Mouse (Mus musculus) embryo, embryonic 10 days (tissue): ENCODE measurements around the gene Ly6g5b.
"Not testable (repeated sequence)": the region's sequence is repeated elsewhere in the genome, so short reads cannot be mapped to it uniquely, and the experiment has no call there.

Source experiments
- DNase-seq: peaks from one replicate; pipeline ENCODE4 v3.0.0-alpha.2; 2015; ENCODE audit warnings: low spot score

The Ly6g5b gene

DNA sequence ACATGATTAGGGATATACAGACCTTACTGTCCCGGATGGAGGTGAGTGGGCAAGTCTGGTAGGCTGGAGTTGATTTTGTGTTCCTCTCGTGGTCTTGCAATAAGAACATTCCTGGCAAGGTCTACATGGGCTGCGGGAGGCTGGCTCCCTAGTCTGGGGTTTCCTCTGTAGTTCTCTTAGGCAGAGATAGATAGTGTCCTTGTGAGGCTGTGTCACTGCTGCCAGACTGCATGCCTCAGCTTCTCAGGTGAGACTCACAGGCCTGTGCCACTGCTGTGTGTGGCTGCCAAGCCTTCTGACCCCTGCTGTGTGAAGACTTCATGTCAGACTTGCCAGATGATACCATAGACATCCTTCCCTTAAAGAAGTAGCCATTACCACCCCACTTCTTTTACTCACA lies 24.0 kb upstream of the Ly6g5b start:
- no peak for DNase-seq

DNA sequence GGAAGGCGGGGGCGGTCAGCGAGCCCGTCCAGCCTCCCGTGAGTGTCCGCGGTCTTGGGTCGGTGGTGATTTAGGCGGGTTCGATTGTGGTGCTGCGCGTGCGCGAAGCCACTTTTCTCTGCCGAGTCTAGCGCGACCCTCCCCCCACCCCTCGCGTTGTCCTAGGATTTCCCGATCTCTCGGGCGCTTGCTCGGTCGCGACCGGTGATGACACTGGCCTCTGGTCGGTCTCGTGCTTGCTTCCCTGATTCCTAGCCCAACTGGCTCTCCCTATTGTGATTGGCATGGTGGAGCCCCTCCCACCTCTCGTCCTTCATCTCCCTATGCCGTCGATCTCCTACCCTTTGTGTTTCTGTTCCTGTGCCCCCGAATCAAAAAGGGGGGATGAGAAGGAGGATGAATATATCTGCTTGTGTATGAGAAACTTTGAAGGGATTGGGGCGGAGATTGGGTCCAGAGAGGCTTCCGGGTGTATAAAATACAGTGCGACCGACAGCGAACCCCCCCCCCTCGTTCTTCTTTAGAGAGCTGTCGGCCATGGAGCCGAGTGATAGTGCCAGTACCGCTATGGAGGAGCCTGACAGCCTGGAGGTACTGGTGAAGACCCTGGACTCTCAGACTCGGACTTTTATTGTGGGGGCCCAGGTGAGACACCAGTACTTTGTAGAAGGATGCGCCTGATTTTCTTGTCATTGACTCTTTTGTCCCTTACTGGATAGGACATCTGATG lies 20.5 kb upstream of the Ly6g5b start:
- no peak for DNase-seq

DNA sequence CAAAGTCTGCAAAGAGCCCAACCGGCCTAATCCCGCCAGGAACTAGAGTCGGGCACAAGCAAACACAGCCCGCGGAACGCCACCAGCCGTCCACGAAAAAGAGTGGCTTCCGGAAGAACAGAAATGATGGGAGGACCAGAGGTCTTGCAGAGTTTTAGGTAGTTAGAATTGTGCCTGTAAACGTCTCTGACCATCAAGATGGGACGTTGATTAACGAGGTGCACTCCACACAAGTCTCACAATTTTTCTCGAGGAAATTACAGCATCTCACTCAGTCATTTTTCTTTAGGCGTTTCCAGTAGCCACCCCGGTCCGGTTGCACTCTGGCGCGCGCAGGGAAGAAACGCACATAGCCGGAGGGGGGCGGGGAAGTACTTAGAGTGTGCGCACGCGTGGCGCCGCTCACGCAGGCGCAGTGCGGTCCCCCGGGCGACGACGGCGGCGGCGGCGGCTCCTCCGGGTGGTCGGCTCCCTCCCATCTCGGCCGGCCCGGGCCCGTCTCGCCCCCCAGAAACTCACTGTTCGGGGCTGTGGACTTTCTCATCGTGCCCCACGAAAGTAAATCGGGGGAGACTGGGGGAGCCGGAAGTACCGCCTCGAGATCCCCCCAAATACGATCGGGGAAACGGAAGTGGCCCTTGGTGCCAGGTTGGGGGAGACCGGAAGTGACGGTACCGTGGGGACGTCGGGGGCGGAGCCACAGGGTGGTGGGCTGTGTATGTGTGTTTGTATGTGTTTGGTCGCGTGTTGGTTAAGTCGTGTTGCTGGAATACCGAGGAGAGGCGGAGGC lies 19.8 kb upstream of the Ly6g5b start, which contains the start of gene Bag6:
Gene Bag6, plus strand, starts transcription at position 378 of the 790 bp plus-strand sequence.
- peak; percentile 94 for DNase-seq

DNA sequence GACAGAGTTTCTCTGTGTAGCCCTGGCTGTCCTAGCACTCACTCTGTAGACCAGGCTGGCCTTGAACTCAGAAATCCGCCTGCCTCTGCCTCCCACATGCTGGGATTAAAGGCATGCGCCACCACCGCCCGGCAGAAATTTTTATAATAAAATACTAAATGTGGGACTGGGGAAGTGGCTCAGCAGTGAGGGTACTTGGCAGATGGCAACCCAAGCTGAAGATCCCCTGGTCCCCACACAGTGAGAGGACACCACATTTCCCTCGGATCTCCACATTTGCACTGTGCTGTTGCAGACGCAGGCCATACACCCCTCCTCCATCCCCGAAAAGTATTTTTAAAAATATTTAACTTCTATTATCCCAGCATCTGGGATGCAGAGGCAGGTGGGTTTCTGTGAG lies 18.3 kb upstream of the Ly6g5b start:
- DNase-seq: no peak

GRCm38 (mm10) chr17:35132174-35132560 lies 16.9 kb upstream of the Ly6g5b start:
- DNase-seq: no peak

DNA sequence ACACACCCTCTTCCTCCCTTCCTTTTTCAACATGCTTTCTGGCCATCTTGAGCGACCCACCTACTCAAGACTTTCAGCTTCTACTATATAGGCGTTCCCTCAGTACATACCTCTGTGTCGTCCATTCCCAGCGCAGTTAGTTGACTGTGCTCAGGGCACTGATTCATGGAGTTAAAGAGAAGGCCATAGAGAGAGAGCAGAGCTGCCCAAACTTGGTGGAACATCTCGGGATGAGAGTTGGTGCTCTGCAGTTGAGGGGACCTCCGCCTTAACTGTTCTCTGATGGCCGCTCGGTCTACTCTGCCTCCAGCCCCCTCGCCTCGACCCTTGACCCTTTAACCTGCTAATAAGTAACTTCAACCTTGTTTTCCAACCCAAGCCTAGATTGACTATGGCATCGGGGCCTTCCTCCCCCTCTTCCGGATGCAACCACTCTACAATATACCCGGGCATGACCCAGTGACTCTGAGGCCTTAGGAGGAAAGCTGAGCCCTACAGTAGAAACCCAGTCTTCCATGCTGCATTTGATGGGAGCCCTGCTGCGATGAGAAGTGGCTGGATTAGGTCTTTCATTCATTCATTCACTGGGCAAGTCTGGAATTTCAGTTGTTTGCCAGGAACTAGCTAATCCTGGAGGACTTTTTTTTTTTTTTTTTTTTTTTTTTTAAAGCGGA lies 16.4 kb upstream of the Ly6g5b start, which contains the start of gene Apom:
Gene Apom, minus strand, starts transcription at position 551 of the 674 bp plus-strand sequence.
- DNase-seq: no peak

DNA sequence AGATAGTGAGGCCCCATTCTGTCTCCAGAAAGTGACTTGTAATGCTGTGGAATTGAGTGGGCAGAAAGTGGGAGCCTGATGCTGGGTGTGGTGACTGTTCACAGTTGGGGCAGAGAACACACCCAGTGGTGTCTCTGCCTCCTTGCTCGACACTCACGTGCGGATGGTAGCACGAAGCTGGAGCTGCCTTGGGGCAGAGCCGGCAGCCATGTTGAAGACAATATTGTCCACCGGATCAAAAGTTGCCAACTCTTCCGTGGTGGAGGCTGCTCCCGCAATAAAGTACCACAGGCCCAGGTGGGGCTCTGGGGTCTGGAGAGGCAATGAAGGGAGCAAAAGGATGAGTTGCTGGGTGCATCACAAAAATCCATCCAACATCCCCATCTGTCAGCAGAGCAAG lies 15.8 kb upstream of the Ly6g5b start:
- DNase-seq: no peak

GRCm38 (mm10) chr17:35128996-35129395 lies 13.8 kb upstream of the Ly6g5b start:
- DNase-seq: no peak

DNA sequence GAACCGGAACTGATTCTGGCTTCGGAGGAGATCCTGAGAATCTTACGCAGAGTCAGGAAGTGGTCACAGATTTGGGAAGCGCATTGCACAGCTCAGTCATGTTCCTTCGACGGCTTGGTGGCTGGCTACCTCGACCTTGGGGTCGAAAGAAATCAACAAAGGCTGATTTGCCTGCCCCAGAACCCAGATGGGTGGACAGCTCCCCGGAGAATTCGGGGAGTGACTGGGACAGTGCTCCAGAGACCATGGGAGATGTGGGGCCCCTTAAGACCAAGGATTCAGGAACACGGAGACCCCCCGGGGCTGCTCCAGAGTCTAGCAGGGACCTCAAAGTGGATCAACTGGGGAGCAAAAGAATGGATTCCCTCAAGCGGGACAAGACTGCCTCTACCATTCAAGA lies 11.8 kb upstream of the Ly6g5b start:
- no peak for DNase-seq

DNA sequence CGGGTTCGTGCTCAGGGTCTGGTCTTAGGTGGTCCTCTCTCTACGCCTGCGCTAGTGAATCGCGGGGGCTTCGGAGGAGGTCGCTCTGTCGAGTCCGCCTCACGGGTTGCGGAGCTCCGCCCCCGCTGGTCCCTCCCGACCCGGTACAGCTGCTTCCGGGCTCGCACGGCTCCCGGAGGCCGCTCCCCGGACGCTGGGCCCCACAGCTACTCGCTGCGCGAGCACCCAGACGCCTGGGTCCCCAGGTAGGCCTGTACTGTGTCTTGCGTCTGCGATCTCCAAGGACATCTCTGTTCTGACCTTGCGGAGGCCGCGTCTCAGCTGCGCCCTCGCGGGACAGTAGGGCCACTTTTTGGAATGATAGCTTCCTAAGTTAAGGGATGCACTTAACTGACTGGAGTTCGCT lies 11.0 kb upstream of the Ly6g5b start, which contains the start of gene D17H6S53E:
Gene D17H6S53E, plus strand, starts transcription at position 168 of the 406 bp plus-strand sequence.
- peak; percentile 81 for DNase-seq

DNA sequence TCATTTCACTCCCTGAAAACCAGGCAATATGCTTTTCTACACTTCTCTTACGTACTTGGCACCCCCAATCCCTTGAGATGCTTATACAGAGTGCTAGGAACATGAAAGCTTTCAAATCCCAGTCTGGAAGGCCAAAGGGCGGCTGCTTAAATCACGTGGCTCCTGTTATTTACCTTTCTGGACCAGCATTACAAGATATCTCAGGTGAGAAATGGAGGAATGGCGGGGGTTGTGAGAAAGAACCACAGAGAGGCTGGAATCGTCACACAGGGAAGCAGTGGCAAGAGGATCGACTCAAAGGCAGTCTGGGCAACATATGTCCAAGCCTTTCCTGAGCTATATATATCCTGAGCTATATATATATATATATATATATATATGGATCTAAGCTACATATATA lies 10.3 kb upstream of the Ly6g5b start:
- no peak for DNase-seq

- DNase-seq: no peak
Observed at GRCm38 (mm10) chr17:35125081-35125480, 9.9 kb upstream of the Ly6g5b start.

DNA sequence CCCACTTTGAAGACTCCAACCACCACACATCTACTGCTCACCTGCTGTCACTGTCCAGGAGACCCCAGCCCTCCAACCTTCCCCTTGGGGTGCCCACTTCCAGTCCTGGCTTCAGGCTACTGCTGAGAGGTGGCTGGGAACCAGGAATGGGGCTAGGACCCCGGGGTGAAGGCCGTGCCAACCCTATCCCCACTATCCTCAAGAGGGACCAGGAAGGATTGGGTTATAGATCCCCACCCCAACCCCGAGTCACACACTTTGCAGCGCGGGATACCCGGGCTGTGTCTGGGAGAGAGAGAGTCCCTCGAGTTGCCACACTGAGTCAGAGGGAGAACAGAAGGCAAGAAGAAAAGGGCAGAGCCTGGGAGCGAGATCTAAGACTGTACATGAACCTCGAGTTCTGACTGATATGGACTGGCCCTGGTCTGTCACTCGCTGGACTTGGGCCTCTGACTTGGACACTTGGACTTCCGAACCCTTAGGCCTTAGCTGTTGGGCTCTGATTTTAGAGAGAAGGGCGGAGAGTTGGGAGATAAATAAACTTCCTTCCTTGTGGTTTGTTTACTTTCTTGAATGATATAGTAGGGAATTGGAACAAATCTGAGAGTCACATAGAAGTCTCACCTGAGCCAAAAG lies 9.2 kb upstream of the Ly6g5b start:
- not testable (repeated sequence) for DNase-seq

GRCm38 (mm10) chr17:35123287-35123686 lies 8.1 kb upstream of the Ly6g5b start:
- not testable (repeated sequence) for DNase-seq

DNA sequence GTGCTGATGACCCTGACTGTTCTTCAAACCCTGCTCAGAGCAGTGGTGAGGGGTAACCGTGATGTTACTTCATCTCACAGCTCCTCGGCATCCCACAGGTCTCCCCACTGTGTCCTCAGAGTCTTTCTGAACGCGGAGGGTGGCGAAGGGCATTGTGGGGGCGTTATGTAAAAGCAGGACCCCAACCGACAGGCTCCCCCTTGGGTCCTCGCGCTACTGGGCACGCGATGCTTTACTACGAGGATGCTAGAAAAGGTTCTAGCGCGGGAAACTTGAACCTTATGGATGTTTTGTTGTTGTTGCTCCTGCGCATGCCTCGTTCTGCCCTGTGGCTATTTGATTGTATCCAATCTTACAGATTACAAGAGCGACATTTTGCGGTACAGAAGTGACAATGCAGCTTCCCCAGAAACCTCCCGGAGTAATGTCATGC lies 6.7 kb upstream of the Ly6g5b start, which contains the start of gene Csnk2b:
Gene Csnk2b, minus strand, starts transcription at position 183 of the 433 bp plus-strand sequence.
- peak; percentile 72 for DNase-seq

GRCm38 (mm10) chr17:35121143-35121799 lies 6.0 kb upstream of the Ly6g5b start, which contains the start of gene Gpank1:
Gpank1 (plus strand) TSS chr17:35121455.
- peak; percentile 97 for DNase-seq

DNA sequence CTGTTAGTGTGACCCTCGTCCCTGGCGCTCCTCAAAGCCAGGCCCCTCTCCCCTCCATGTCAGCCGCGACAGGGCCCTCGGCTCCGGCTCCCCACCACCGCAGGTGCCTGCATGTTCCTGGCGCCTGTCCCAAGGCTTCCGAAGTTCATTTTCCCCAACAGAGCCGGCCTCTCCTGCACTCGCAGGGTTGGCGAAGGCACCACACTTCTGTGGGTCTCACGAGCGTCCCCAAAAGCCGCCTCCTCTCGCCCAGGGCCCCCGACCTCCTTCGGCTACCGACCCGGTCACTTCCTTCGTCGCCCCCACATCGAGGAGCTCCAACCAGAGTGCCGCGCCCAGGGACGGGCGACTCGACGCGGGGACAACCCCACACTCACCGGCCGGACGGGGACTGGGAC lies 5.5 kb upstream of the Ly6g5b start:
- DNase-seq: no peak

GRCm38 (mm10) chr17:35111774-35112173 lies 3.5 kb downstream of the Ly6g5b start:
- no peak for DNase-seq

DNA sequence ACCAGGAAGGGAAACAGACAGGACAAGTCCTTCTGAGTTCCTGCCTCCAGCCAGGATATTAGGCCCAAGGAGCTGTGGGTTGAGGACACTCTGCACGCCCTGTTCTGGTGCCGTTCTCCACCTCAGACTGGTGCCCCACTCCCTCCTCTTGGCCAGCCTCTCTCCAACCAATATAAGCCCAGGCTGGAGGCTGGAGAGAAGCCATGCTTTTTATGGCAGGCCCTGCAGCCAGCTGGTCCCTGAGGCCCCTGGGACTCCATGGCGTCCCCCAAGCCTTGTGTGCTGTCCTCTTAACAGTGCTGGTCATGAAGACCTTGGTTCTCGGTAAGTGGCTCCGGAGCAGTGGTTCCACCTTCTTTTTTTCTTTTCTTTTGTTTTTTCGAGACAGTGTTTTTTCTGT lies 7.1 kb downstream of the Ly6g5b start, which contains the start of gene Ly6g5c:
Gene Ly6g5c, plus strand, starts transcription at position 183 of the 400 bp plus-strand sequence.
- no peak for DNase-seq

DNA sequence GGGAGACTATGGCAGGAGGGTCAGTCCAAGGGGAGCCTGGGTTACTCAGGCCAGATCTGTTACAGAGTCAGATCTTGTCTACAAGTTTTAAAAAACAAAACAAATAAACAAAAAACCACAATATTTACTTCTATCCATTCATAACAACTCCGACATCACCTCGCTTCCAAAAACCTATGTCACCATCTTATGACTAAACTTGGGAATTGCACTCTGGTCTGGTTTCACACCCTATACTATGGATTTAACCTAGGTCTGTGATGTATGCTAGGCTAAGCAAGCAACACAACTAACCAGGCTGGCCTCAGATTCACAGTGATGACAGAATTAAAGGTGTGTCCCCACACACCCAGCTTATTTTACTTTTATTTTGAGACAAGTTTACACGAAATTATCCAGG lies 8.7 kb downstream of the Ly6g5b start:
- no peak for DNase-seq

DNA sequence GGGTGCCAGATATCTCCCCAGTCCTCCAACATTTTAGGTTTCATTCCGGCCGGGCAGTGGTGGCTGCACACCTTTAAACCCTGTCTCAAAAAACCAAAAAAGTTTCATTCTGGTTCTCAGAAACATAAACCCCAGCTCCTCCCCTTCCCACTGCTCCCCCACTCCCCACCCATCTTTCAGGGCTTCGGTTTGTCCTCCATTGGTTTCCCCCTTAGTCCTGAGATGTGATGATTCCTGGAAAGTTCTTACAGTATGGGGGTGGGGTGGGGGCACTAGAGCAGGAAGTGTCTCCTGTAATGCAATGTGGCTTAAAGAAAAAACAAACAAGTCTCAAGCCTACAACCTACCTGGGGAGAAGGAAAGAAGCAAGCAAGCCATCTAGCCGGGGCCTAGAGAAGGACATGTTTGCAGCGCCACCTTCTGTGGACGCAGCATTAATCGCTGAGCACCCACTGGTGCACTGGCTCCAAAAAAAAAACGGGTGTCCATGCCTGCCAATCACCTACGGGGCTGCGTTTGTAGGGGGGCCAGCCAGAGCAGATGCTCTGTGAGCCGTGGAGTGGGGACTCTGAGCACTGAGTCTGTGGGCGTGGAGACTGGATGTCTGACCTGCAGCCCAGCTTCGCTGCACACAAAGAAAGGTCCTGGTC lies 9.4 kb downstream of the Ly6g5b start:
- peak; percentile 65 for DNase-seq
